Mouse (Mus musculus) lung, postnatal 0 days (tissue): ENCODE measurements around the gene Mzt1.

Experiments
- CTCF ChIP-seq: IDR thresholded peaks from 2 replicates; pipeline ENCODE4 v1.5.1; 2016; ENCODE audit warnings: antibody characterized with exemption, mild to moderate bottlenecking
- EP300 ChIP-seq: IDR thresholded peaks from 2 replicates; pipeline ENCODE4 v1.6.1; 2016; ENCODE audit warnings: antibody characterized with exemption, mild to moderate bottlenecking, control low read depth

DNA sequence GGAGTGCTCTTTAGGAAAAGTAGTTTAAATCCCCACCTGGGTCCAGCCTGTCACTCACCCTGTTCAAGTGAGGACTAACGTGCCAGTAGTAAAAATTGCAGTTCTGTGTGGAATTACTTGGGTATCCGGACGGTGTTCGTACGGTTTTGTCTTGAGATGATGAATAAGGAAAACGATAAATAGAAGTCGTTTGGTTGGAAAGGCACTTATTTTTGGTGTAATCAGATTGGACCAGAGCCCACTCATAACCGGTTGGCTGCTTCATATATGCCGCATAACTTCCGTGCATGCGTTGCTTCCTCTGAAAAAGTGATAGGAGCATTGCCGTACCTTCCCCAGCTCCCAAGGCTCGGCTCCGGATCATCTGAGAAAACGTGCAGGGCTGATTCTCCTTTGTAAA is 848 bp upstream of the Mzt1 start:
- no peak for TF ChIP-seq CTCF
- no peak for TF ChIP-seq EP300
